Mouse (Mus musculus) thymus, postnatal 14 days (tissue): ENCODE data around the gene Gm7544.
"Not testable (repeated sequence)": the region's sequence is repeated elsewhere in the genome, so short reads cannot be mapped to it uniquely, and the experiment has no call there.

Experiments used
- DNase-seq: peaks from one replicate; pipeline ENCODE4 v3.0.0; 2021

The Gm7544 gene

GRCm38 (mm10) chr1:82955913-82956312, at the start of gene Gm7544:
Gene Gm7544, minus strand, starts transcription at chr1:82956013.
- DNase-seq, result not testable (repeated sequence)

- not testable (repeated sequence) for DNase-seq
Measured at GRCm38 (mm10) chr1:83000306-83000705, 44.5 kb upstream of the Gm7544 start, which contains the start of gene Gm47959. Gene Gm47959, plus strand, starts transcription at chr1:83000548.

GRCm38 (mm10) chr1:82993947-82994346, 38.1 kb upstream of the Gm7544 start:
- DNase-seq, result no peak

GRCm38 (mm10) chr1:82992093-82992492, 36.3 kb upstream of the Gm7544 start:
- DNase-seq, result no peak

GRCm38 (mm10) chr1:82991596-82991995, 35.8 kb upstream of the Gm7544 start:
- DNase-seq, result no peak

GRCm38 (mm10) chr1:82991062-82991461, 35.2 kb upstream of the Gm7544 start:
- no peak for DNase-seq

GRCm38 (mm10) chr1:82987530-82988198, 31.9 kb upstream of the Gm7544 start:
- DNase-seq, result peak; percentile 51

- no peak for DNase-seq
Measured at GRCm38 (mm10) chr1:82986738-82987137, 30.9 kb upstream of the Gm7544 start.

- no peak for DNase-seq
Measured at GRCm38 (mm10) chr1:82977840-82978239, 22.0 kb upstream of the Gm7544 start.

GRCm38 (mm10) chr1:82975750-82976149, 19.9 kb upstream of the Gm7544 start:
- DNase-seq, result peak; percentile 12

GRCm38 (mm10) chr1:82974342-82974741, 18.5 kb upstream of the Gm7544 start:
- no peak for DNase-seq

- peak; percentile 44 for DNase-seq
Measured at GRCm38 (mm10) chr1:82973901-82974300, 18.1 kb upstream of the Gm7544 start.

GRCm38 (mm10) chr1:82973244-82973643, 17.4 kb upstream of the Gm7544 start:
- no peak for DNase-seq

GRCm38 (mm10) chr1:82972046-82972445, 16.2 kb upstream of the Gm7544 start:
- DNase-seq, result no peak

- DNase-seq, result no peak
Measured at GRCm38 (mm10) chr1:82966413-82966812, 10.6 kb upstream of the Gm7544 start.

- no peak for DNase-seq
Measured at GRCm38 (mm10) chr1:82959870-82960385, 4.1 kb upstream of the Gm7544 start, which contains the start of gene Gm47955. Gene Gm47955, plus strand, starts transcription at chr1:82960286.

- no peak for DNase-seq
Measured at GRCm38 (mm10) chr1:82948601-82949000, 7.2 kb downstream of the Gm7544 start.

- peak; percentile 6 for DNase-seq
Measured at GRCm38 (mm10) chr1:82946029-82946428, 9.8 kb downstream of the Gm7544 start.

GRCm38 (mm10) chr1:82943295-82943694, 12.5 kb downstream of the Gm7544 start, which contains the start of gene A030003K21Rik:
Gene A030003K21Rik, minus strand, starts transcription at chr1:82943388.
- DNase-seq, result not testable (repeated sequence)

GRCm38 (mm10) chr1:82942505-82942904, 13.3 kb downstream of the Gm7544 start:
- not testable (repeated sequence) for DNase-seq

GRCm38 (mm10) chr1:82938666-82939065, 17.1 kb downstream of the Gm7544 start:
- no peak for DNase-seq

- not testable (repeated sequence) for DNase-seq
Measured at GRCm38 (mm10) chr1:82931326-82931725, 24.5 kb downstream of the Gm7544 start, which contains the start of gene Gm6217. Gene Gm6217, minus strand, starts transcription at chr1:82931399.

GRCm38 (mm10) chr1:82930558-82930957, 25.3 kb downstream of the Gm7544 start:
- not testable (repeated sequence) for DNase-seq

- no peak for DNase-seq
Measured at GRCm38 (mm10) chr1:82924650-82925049, 31.2 kb downstream of the Gm7544 start, which contains the start of gene A030014E15Rik. Gene A030014E15Rik, plus strand, starts transcription at chr1:82924917.
